Comparison of ENCODE assay signal across 11 mouse cellular contexts in genomic region chr2:178735099-178735498, GRCm38 (mm10).
DNase-seq lines count a peak whose midpoint lies in the region; ATAC-seq and TF ChIP-seq lines count a peak whose summit lies in the region.
"Had no signal": no experiment of that assay in that cellular context is flagged by ENCODE, and none has a peak within 500 bp of the region (broad histone marks: within the 10 kb centered on the region; RNA-seq: fewer than 3 reads in every experiment).

No protein-coding gene starts in this region.

- no peak for ATAC-seq in embryonic facial prominence, embryonic 14.5 days (ENCODE audit: low read depth)
- ATAC-seq in hindbrain, embryonic 16.5 days, result no peak
- ATAC-seq: inflammation-experienced regulatory T-cells, adult 6 months; midbrain, embryonic 15.5 days had no signal

- H3K36me3 ChIP-seq in embryonic facial prominence, embryonic 14.5 days (ENCODE audit: control insufficient read depth, insufficient read depth, low read length), result no peaks in the 10 kb centered on the region
- H3K36me3 ChIP-seq in hindbrain, embryonic 16.5 days (ENCODE audit: control insufficient read depth, insufficient read depth, low read length), result no peaks in the 10 kb centered on the region
- H3K36me3 ChIP-seq: limb, embryonic 13.5 days; midbrain, embryonic 15.5 days had no signal

- H3K27me3 ChIP-seq in embryonic facial prominence, embryonic 14.5 days (replicated peaks; ENCODE audit: control insufficient read depth, insufficient read depth, low read length), result no peaks in the 10 kb centered on the region
- no peaks in the 10 kb centered on the region for H3K27me3 ChIP-seq in hindbrain, embryonic 16.5 days (replicated peaks; ENCODE audit: control insufficient read depth, insufficient read depth, low read length)
- H3K27me3 ChIP-seq: limb, embryonic 13.5 days; midbrain, embryonic 15.5 days had no signal

- no peak for TF ChIP-seq CTCF in layer of hippocampus, adult 2 months (conservative IDR thresholded peaks at IDR 0.05)

- no peak overlapping the region for H3K4me2 ChIP-seq in embryonic facial prominence, embryonic 14.5 days (ENCODE audit: low read depth, low read length)
- no peak overlapping the region for H3K4me2 ChIP-seq in hindbrain, embryonic 16.5 days (ENCODE audit: low read length)
- H3K4me2 ChIP-seq: limb, embryonic 13.5 days; midbrain, embryonic 15.5 days had no signal

- H3K9ac ChIP-seq in embryonic facial prominence, embryonic 14.5 days (ENCODE audit: low read depth, low read length), result no peak overlapping the region
- H3K9ac ChIP-seq in hindbrain, embryonic 16.5 days (ENCODE audit: low read depth, low read length), result no peak overlapping the region
- H3K9ac ChIP-seq: limb, embryonic 13.5 days; midbrain, embryonic 15.5 days had no signal

- 5% methylated on average over 2 of the region's 2 CpGs for WGBS in embryonic facial prominence, embryonic 14.5 days
- 21% methylated on average over 2 of the region's 2 CpGs for whole genome bisulfite sequencing in hindbrain, embryonic 16.5 days

- intact Hi-C loops in heart, postnatal 10 days (cut with DNase I), result no loop called here
- intact Hi-C loops in heart, postnatal 25 days (cut with DNase I), result no loop called here

- DNase-seq in heart, postnatal 10 days, result peak; percentile 33 to 42
- no peak for DNase-seq in heart, postnatal 25 days (ENCODE audit: low spot score)
- peak; percentile 46 for DNase-seq in ovary, postnatal 36 days (ENCODE audit: low spot score)
- no peak for DNase-seq in ovary, postnatal 10 days (ENCODE audit: low spot score)
- peak; percentile 80 for DNase-seq in embryonic facial prominence, embryonic 14.5 days (ENCODE audit: low spot score)
- DNase-seq in retina, postnatal 1 day, result peak; percentile 53
- DNase-seq in layer of hippocampus, adult 2 months (ENCODE audit: low spot score in 2 of 2), result no peak

- no peaks in the 10 kb centered on the region for H3K9me3 ChIP-seq in embryonic facial prominence, embryonic 14.5 days (ENCODE audit: control insufficient read depth, low read length)
- H3K9me3 ChIP-seq in hindbrain, embryonic 16.5 days (ENCODE audit: control insufficient read depth, low read length), result peaks cover 4% of the 10 kb centered on the region; the same call in 1 of the 2 replicates
- H3K9me3 ChIP-seq: limb, embryonic 13.5 days; midbrain, embryonic 15.5 days had no signal

- H3K27ac ChIP-seq in embryonic facial prominence, embryonic 14.5 days (replicated peaks; ENCODE audit: low read depth, low read length), result no peak overlapping the region
- H3K27ac ChIP-seq in layer of hippocampus, adult 2 months, result no peak overlapping the region
- H3K27ac ChIP-seq in hindbrain, embryonic 16.5 days (ENCODE audit: low read depth, low read length), result no peak overlapping the region
- H3K27ac ChIP-seq: limb, embryonic 13.5 days; midbrain, embryonic 15.5 days had no signal

- H3K4me1 ChIP-seq in embryonic facial prominence, embryonic 14.5 days (ENCODE audit: control insufficient read depth, insufficient read depth, low read length), result no peaks in the 10 kb centered on the region
- H3K4me1 ChIP-seq in hindbrain, embryonic 16.5 days (ENCODE audit: control insufficient read depth, insufficient read depth, low read depth, low read length), result no peaks in the 10 kb centered on the region
- H3K4me1 ChIP-seq: limb, embryonic 13.5 days; midbrain, embryonic 15.5 days had no signal

- no peak overlapping the region for H3K4me3 ChIP-seq in embryonic facial prominence, embryonic 14.5 days (ENCODE audit: low read depth, low read length)
- no peak overlapping the region for H3K4me3 ChIP-seq in layer of hippocampus, adult 2 months
- no peak overlapping the region for H3K4me3 ChIP-seq in hindbrain, embryonic 16.5 days (ENCODE audit: low read length)
- H3K4me3 ChIP-seq: limb, embryonic 13.5 days; midbrain, embryonic 15.5 days had no signal

Comparison
In these comparisons a context has a peak if more than half of its experiments do, and no peak if none do; other contexts are left out.
1. DNase-seq: peak in heart, postnatal 10 days (2 of 2), ovary, postnatal 36 days (single experiment), embryonic facial prominence, embryonic 14.5 days (single experiment) and retina, postnatal 1 day (single experiment); none in heart, postnatal 25 days (single experiment), ovary, postnatal 10 days (single experiment) and layer of hippocampus, adult 2 months (0 of 2).